Mouse (Mus musculus): ENCODE measurements around the gene Thnsl1.

GRCm38 (mm10) chr2:21211361-21211760 is 5.8 kb downstream of the Thnsl1 start:
- TF ChIP-seq CTCF (IDR thresholded peaks at IDR 0.05; ENCODE audit: borderline replicate concordance, extremely low read depth, insufficient read depth, insufficient read length) (no peak), POLR2A (IDR thresholded peaks at IDR 0.05; ENCODE audit: borderline replicate concordance, extremely low read depth, insufficient read depth, insufficient read length, poor library complexity, severe bottlenecking) (no peak)

Data from brain, embryonic 14.5 days (tissue).